Mouse (Mus musculus) hindbrain, embryonic 16.5 days (tissue): ENCODE results near the gene Fggy. TPM values are rescaled to one million over a fixed set of nuclear protein-coding genes. Genes with fewer than 3 reads are reported as not detected.

Source experiments
- ATAC-seq: fragments of 200-750 bp; cut with Nextera tagmentation; 2 replicates; pipeline ENCODE4 v1.8.0; 2017; ENCODE audit warnings: moderate TSS enrichment, moderate library complexity
- H3K27ac ChIP-seq: fragments of 300-500 bp; sonication (generic); 2 replicates; pipeline ENCODE4 v1.5.1; 2014; ENCODE audit warnings: low read depth, mild to moderate bottlenecking, control low read depth, low read length, moderate library complexity
- H3K27me3 ChIP-seq: fragments of 300-500 bp; sonication (generic); replicated peaks from 2 replicates; pipeline ENCODE4 v1.6.1; 2014; ENCODE audit warnings: low read length; ENCODE audit not compliant: control insufficient read depth, insufficient read depth
- H3K36me3 ChIP-seq: fragments of 300-500 bp; sonication (generic); 2 replicates; pipeline ENCODE4 v1.6.1; 2014; ENCODE audit warnings: mild to moderate bottlenecking, low read length, moderate library complexity, mixed read lengths; ENCODE audit not compliant: control insufficient read depth, insufficient read depth
- H3K4me1 ChIP-seq: fragments of 300-500 bp; sonication (generic); 2 replicates; pipeline ENCODE4 v1.6.1; 2014; ENCODE audit warnings: low read depth, low read length; ENCODE audit not compliant: control insufficient read depth, insufficient read depth
- H3K4me2 ChIP-seq: fragments of 300-500 bp; sonication (generic); 2 replicates; pipeline ENCODE4 v1.6.1; 2014; ENCODE audit warnings: mild to moderate bottlenecking, low read length, control low read depth, moderate library complexity
- H3K4me3 ChIP-seq: fragments of 300-500 bp; sonication (generic); 2 replicates; pipeline ENCODE4 v1.5.1; 2014; ENCODE audit warnings: mild to moderate bottlenecking, low read length, control low read depth, moderate library complexity
- H3K9ac ChIP-seq: fragments of 300-500 bp; sonication (generic); 2 replicates; pipeline ENCODE4 v1.6.1; 2014; ENCODE audit warnings: low read depth, mild to moderate bottlenecking, control low read depth, low read length, moderate library complexity
- H3K9me3 ChIP-seq: fragments of 300-500 bp; sonication (generic); 2 replicates; pipeline ENCODE4 v1.6.1; 2014; ENCODE audit warnings: mild to moderate bottlenecking, low read length, moderate library complexity; ENCODE audit not compliant: control insufficient read depth
- WGBS: fragments of 180-500 bp; shearing (Covaris S2); extraction: QIAGEN DNeasy Blood & Tissue Kit; methylation state at CpG from one replicate; pipeline ENCODE4 v1.1.7; 2014; 5-methylcytosine and 5-hydroxymethylcytosine counted together
- polyA plus RNA-seq: library from polyadenylated mRNA; unstranded; fragments of >200 nt; fragmentation: Nextera tagmentation; extraction: Ambion mirVana; gene quantifications from 2 replicates; pipeline ENCODE4 v1.2.1, GENCODE M21; 2015

Fggy gene
- polyA plus RNA-seq, 1 experiment from 2014 or later, result 8.8 TPM

DNA sequence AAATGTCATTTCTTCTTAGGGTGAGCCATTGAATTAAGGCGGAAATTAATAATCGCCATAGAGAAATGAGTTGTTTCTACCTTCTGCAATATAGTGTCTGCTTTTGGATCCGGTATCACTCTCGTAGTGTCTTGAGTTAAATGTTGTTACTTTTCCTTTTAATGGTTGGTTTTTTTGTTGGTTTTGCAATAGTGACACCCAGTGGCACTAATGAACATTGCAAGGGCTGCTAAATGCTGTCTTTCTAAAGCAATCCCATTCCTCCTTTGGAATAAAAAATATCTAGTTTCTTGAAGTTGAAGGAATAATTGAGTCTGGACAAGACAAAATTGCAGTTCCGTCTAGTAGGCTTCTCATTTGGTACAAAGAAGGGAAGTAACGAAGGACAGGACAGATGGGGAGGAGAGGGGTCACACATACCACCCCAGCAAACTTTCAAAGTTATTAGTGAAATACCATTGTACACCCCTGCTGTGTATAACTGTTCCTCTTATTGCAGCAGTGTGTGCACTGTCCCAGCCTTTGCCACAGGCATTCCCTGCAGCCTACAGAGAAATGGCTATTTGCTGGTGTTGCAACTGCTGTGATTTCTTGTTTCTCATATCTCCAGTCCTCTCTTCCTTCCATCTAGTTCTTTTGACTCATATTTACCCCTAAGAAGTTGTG is 314.0 kb downstream of the Fggy start:
- WGBS, result 29% methylated on average over 6 of the region's 6 CpGs
- peak; percentile 56; the same call in 1 of the 2 replicates for ATAC-seq
- H3K27me3 ChIP-seq, result no peaks in the 10 kb centered on the region
- H3K4me3 ChIP-seq, result no peak overlapping the region
- H3K9ac ChIP-seq, result no peak overlapping the region
- H3K4me2 ChIP-seq, result no peak overlapping the region
- H3K36me3 ChIP-seq, result no peaks in the 10 kb centered on the region
- H3K4me1 ChIP-seq, result no peaks in the 10 kb centered on the region
- H3K27ac ChIP-seq, result no peak overlapping the region
- no peaks in the 10 kb centered on the region for H3K9me3 ChIP-seq

DNA sequence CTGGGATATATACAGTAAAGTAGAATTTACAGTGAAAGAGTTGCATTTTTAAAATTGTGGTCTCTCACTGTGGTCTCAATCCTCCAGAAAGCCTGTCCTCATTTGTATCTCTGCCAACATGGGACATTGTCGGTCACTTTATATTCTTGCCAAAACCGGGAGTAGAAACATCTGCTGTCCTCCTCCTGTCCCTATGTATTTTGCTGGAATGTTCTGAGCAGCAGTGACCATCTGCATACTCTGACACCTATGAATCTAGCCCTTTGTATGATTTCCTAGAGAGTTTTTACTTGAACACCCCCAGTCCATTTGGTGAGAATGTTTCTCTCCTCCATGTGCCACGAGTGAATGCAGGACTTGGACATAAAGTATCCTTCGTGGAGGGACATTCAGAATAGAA is 318.6 kb downstream of the Fggy start:
- ATAC-seq, result no peak
- no peak overlapping the region for H3K27ac ChIP-seq
- no peaks in the 10 kb centered on the region for H3K9me3 ChIP-seq
- no peak overlapping the region for H3K4me2 ChIP-seq
- no peaks in the 10 kb centered on the region for H3K36me3 ChIP-seq
- no peaks in the 10 kb centered on the region for H3K27me3 ChIP-seq
- 79% methylated on average over 4 of the region's 4 CpGs for WGBS
- no peak overlapping the region for H3K4me3 ChIP-seq
- no peaks in the 10 kb centered on the region for H3K4me1 ChIP-seq
- no peak overlapping the region for H3K9ac ChIP-seq

DNA sequence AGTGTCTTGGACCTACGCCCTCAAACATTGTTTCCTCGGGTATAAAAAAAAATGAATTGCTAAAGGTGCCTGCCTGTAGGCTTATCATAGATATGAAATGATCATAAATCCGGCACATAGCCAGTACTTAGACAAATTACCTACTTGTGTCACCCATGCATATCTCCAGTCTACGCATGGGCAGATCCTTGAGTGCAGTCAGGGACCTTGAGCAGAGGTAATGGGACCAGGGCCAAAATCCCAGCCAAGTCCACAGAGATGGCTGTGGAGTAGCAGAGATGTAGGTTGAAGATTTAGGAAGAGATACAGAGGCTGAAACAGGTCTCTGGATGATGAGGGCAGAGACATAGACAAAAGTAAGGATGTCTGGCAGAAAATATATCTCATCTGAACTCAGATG is 320.1 kb downstream of the Fggy start:
- Histone ChIP-seq H3K9ac (no peak overlapping the region), H3K4me1 (no peaks in the 10 kb centered on the region), H3K4me3 (no peak overlapping the region), H3K27ac (no peak overlapping the region), H3K9me3 (no peaks in the 10 kb centered on the region), H3K4me2 (no peak overlapping the region), H3K27me3 (no peaks in the 10 kb centered on the region), H3K36me3 (no peaks in the 10 kb centered on the region)
- ATAC-seq, result no peak
- WGBS, result 88% methylated on average over 4 of the region's 4 CpGs

DNA sequence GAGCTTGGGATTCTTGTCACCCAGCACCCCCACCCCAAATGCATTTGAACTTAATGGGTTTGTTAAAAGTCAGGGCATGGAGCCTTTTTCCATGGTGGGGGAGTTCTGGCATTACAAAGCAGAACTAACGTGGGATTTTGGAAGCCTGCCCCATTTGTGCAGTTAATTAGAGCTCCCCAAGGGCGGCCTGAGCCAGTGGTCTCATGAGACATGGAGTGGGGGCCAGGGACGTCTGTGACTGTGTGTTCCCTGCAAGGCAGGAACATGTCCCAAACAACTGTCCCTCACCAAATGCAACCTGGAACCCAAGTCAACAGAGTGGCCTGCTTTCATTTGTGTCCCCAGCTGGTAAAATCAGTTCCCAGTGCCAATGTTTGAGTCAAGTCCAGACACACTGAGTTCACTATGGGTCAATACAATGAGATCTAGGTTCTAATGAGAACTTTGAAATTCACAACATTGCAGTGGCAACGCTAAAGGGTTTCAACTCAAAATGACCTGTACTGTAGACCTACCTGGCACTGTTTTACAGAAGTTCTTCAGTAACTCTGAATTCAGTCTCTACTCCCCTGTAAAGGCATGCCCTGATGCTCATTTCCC is 324.5 kb downstream of the Fggy start:
- peak; percentile 67 for ATAC-seq

DNA sequence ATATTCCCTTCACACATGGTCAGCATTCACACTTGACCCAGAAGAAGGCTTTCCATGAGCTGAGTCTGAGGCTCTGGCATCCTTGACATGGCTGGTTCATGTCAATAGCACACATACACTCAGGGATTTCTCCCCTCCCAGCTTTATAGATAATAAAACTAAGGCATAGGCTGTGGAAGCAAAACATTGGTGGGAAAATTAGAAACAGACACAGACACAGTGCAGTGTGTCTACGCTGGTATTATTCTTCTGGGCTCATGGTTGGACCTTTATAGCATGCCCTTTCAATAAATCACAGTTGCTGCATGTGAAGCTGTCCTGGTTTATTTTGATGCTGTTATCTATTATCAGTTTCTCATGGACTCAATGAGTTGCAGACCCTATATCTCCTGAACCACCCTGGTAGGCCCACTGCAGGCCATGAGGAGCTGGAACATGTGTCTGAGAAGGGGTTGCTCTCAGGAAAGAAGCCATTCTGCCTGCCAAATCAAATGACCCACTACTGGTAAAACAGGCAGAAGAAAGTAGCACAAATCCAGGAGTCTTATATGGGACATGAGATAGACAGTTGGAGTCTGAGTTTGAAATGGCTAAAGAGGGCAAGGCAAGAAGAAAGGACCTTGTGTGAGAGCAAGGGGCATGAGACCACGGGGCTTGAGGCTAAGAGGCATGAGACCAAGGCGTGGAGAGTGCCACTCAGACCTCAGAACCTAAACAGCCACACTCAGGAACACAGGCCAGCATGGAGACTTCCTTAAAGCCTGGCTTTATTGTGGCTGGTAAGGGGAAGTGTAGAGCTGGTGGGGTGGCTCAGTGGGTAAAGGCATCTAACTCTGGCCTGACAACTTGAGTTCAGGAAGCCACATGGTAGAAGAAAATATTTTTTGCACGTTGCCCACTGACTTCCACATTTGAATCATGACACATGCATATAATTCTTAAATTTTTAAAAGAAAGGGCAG is 327.2 kb downstream of the Fggy start:
- Histone ChIP-seq H3K9ac (no peak overlapping the region), H3K4me1 (no peaks in the 10 kb centered on the region), H3K27ac (no peak overlapping the region), H3K9me3 (no peaks in the 10 kb centered on the region), H3K27me3 (no peaks in the 10 kb centered on the region), H3K4me3 (no peak overlapping the region), H3K36me3 (no peaks in the 10 kb centered on the region), H3K4me2 (no peak overlapping the region)
- WGBS, result 80% methylated on average over 4 of the region's 4 CpGs
- ATAC-seq, result no peak

More for the DNA sequence above, 324.5 kb downstream of the Fggy start:
- H3K4me2 ChIP-seq, result no peak overlapping the region
- no peaks in the 10 kb centered on the region for H3K9me3 ChIP-seq
- no peak overlapping the region for H3K9ac ChIP-seq
- no peaks in the 10 kb centered on the region for H3K27me3 ChIP-seq
- no peaks in the 10 kb centered on the region for H3K4me1 ChIP-seq
- no peaks in the 10 kb centered on the region for H3K36me3 ChIP-seq
- H3K4me3 ChIP-seq, result no peak overlapping the region
- WGBS, result 38% methylated on average over 4 of the region's 4 CpGs
- no peak overlapping the region for H3K27ac ChIP-seq

DNA sequence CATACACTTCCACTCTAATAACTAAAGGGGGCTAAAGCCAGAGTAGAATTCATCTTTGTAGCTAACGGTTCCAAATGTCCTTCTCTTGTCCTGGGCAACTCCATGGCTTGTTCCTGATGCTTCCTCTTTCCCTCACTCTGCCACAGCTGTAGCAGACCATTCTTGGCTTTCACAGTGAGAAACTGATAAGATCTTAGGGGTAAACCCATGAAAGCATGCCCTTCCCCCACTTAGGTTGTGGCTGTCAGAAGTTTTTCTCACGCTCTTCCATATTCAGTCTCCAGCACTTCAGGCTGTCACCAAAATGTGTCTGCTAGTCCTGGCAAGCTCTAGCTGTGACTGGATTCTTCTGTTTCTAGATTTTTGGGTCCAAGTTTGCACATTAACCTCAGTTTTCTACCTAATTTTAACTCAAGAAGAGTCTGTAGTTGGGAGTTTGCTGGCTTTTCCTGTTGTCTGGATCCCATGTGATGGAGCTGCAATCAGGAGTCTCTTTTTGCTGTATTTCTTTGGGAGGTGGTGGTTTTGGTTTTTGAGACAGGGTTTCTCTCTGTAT is 338.0 kb downstream of the Fggy start:
- no peaks in the 10 kb centered on the region for H3K36me3 ChIP-seq
- 94% methylated on average over 2 of the region's 2 CpGs for WGBS
- ATAC-seq, result no peak

DNA sequence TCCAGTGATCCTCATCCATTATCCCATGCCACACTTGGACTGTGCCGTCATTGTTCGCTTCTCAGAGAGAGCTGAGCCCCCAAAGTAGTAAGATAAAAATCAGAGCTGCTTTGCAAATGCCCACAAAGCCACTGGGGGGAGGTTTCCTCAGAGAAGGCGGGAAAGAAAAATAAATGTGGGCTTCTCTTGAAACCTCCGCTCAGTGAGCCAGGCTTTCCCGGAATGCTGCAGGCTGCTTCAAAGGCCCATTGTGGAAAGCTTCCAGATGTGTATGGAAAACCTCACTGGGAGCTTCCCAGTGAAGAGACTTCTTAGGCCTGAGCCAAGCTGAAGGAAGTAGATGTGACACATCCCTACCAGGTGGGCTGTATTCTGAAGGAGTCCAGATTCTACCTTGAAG is 339.3 kb downstream of the Fggy start:
- 0 out of 2 replicates have a peak, but pooled peaks have one; percentile 19 for ATAC-seq
- H3K4me2 ChIP-seq, result no peak overlapping the region
- no peak overlapping the region for H3K9ac ChIP-seq
- peaks cover 8% of the 10 kb centered on the region for H3K4me1 ChIP-seq
- H3K36me3 ChIP-seq, result no peaks in the 10 kb centered on the region
- H3K27ac ChIP-seq, result no peak overlapping the region
- WGBS, result 55% methylated on average over 5 of the region's 5 CpGs
- no peak overlapping the region for H3K4me3 ChIP-seq
- no peaks in the 10 kb centered on the region for H3K27me3 ChIP-seq
- no peaks in the 10 kb centered on the region for H3K9me3 ChIP-seq

More for the DNA sequence above, 338.0 kb downstream of the Fggy start:
- Histone ChIP-seq H3K27ac (no peak overlapping the region), H3K4me3 (no peak overlapping the region), H3K4me1 (peaks cover 8% of the 10 kb centered on the region), H3K9me3 (no peaks in the 10 kb centered on the region), H3K27me3 (no peaks in the 10 kb centered on the region), H3K9ac (no peak overlapping the region), H3K4me2 (no peak overlapping the region)

DNA sequence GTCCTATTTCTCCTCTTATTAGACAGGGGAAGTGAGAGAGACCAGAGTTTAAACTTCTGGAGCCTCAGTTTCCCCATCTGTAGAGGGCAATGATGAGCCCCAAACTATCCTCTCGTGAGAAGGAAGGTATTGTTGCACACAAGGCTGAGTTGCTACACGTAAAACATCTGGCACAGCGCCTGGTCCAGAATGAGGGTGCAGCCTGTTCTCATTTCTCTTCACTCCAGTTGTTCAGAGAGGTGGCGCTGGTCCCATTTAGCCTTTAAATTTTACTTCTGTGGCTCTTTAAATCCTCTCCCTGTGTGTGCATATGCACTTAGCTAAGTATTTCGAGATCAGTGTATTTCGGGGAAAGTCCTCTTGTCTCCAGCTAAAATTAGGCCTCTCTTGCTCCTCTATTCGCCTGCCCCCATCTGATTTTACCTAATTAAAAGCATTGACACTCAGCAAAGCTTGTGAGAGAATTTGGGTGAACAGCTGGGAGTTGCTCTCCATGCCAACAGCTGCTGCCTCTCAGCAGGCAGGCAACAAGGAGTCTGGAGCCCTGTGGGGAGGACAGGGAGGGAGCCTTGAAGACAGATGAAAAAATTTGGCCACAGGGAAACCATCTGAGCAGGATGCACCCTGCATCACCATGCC is 340.0 kb downstream of the Fggy start:
- no peaks in the 10 kb centered on the region for H3K27me3 ChIP-seq
- no peak overlapping the region for H3K4me3 ChIP-seq
- no peak overlapping the region for H3K9ac ChIP-seq
- WGBS, result 66% methylated on average over 7 of the region's 7 CpGs
- no peaks in the 10 kb centered on the region for H3K36me3 ChIP-seq
- H3K27ac ChIP-seq, result no peak overlapping the region
- peaks cover 8% of the 10 kb centered on the region for H3K4me1 ChIP-seq
- H3K4me2 ChIP-seq, result no peak overlapping the region
- ATAC-seq, result peak; percentile 49; the same call in 1 of the 2 replicates
- H3K9me3 ChIP-seq, result no peaks in the 10 kb centered on the region
